Mouse (Mus musculus) intestine, embryonic 14.5 days (tissue): ENCODE results near the gene H3f3b. TPM values are rescaled to one million over a fixed set of nuclear protein-coding genes. Genes with fewer than 3 reads are reported as not detected.

Experiments
- ATAC-seq: fragments of 200-750 bp; cut with Nextera tagmentation; replicated peaks from 2 replicates; pipeline ENCODE4 v1.8.0; 2017; ENCODE audit warnings: low read depth, moderate number of reproducible peaks, moderate TSS enrichment, moderate library complexity; ENCODE audit not compliant: low FRiP score, low TSS enrichment
- DNase-seq: peaks from one replicate; pipeline ENCODE4 v3.0.0-alpha.2; 2018; ENCODE audit warnings: low spot score
- H3K27ac ChIP-seq: fragments of 300-500 bp; sonication (generic); 2 replicates; pipeline ENCODE4 v1.5.1; 2014; ENCODE audit warnings: low read depth, mild to moderate bottlenecking, control low read depth
- H3K27me3 ChIP-seq: fragments of 300-500 bp; sonication (generic); replicated peaks from 2 replicates; pipeline ENCODE4 v1.6.1; 2014; ENCODE audit warnings: low read length, control low read depth; ENCODE audit not compliant: control insufficient read depth, insufficient read depth
- H3K36me3 ChIP-seq: fragments of 300-500 bp; sonication (generic); 2 replicates; pipeline ENCODE4 v1.6.1; 2014; ENCODE audit warnings: low read length, control low read depth; ENCODE audit not compliant: control insufficient read depth, insufficient read depth
- H3K4me1 ChIP-seq: fragments of 300-500 bp; sonication (generic); replicated peaks from 2 replicates; pipeline ENCODE4 v1.6.1; 2014; ENCODE audit warnings: low read length, control low read depth, mixed read lengths; ENCODE audit not compliant: control insufficient read depth, insufficient read depth
- H3K4me2 ChIP-seq: fragments of 300-500 bp; sonication (generic); 2 replicates; pipeline ENCODE4 v1.6.1; 2014; ENCODE audit warnings: low read length
- H3K4me3 ChIP-seq: fragments of 300-500 bp; sonication (generic); 2 replicates; pipeline ENCODE4 v1.5.1; 2014; ENCODE audit warnings: low read depth, low read length, control low read depth, mixed read lengths
- H3K9ac ChIP-seq: fragments of 300-500 bp; sonication (generic); 2 replicates; pipeline ENCODE4 v1.6.1; 2014; ENCODE audit warnings: mild to moderate bottlenecking, low read length
- H3K9me3 ChIP-seq: fragments of 300-500 bp; sonication (generic); 2 replicates; pipeline ENCODE4 v1.6.1; 2016; ENCODE audit warnings: low read length, control low read depth; ENCODE audit not compliant: control insufficient read depth
- WGBS: fragments of 180-500 bp; shearing (Covaris S2); extraction: QIAGEN DNeasy Blood & Tissue Kit; methylation state at CpG from one replicate; pipeline ENCODE4 v1.1.7; 2014; 5-methylcytosine and 5-hydroxymethylcytosine counted together
- polyA plus RNA-seq: library from polyadenylated mRNA; unstranded; fragments of >200 nt; fragmentation: Nextera tagmentation; extraction: Ambion mirVana; gene quantifications from 2 replicates; pipeline ENCODE4 v1.2.1, GENCODE M21; 2014

H3f3b gene
- polyA plus RNA-seq, 1 experiment from 2014 or later, result 1,654 TPM

DNA sequence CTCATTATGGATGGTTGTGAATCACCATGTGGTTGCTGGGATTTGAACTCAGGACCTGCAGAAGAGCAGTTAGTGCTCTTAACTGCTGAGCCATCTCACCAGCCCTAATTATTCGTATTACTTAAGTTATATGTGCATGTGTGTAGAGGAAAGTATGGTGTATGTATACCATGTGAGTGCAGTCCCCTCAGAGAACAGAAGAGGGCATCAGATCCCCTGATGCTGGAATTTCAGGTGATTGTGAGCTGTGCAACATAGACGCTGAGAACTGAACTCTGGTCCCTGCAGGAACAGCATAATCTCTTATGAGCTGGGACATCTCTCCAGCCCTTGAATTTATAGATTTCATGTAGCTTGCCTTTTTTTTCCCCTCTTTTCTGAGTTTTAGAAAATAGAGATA, 14.1 kb upstream of the H3f3b start:
- DNase-seq (no peak), ATAC-seq (no peak)
- H3K9ac ChIP-seq, result no peak overlapping the region
- no peak overlapping the region for H3K27ac ChIP-seq
- H3K9me3 ChIP-seq, result no peaks in the 10 kb centered on the region
- 94% methylated on average over 2 of the region's 2 CpGs for WGBS
- no peaks in the 10 kb centered on the region for H3K27me3 ChIP-seq
- H3K4me2 ChIP-seq, result no peak overlapping the region
- no peak overlapping the region for H3K4me3 ChIP-seq
- peaks cover 49% of the 10 kb centered on the region for H3K36me3 ChIP-seq
- H3K4me1 ChIP-seq, result no peaks in the 10 kb centered on the region

DNA sequence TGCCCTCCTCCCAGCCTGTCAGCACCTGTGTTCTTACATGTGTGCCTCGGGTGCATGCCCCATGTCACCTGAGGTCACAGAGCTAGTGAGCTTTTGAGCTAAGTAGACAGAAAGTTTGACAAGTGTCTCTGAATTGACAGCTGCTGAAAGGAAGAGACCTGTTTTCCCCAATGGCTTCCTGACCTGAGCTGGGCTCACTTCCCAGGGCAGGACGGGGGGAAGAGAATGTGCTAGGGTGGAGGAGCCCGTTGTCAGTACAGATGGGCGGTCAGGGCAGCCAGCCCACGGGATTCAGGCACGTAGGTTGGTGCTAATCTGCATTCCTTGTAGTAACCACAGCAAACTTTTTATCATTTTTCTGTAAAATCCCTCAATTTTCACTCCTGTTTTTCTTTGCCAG, 12.8 kb upstream of the H3f3b start:
- Histone ChIP-seq H3K27me3 (no peaks in the 10 kb centered on the region), H3K4me2 (no peak overlapping the region), H3K4me1 (no peaks in the 10 kb centered on the region), H3K4me3 (no peak overlapping the region), H3K9me3 (no peaks in the 10 kb centered on the region), H3K9ac (no peak overlapping the region), H3K36me3 (peaks cover 42% of the 10 kb centered on the region), H3K27ac (no peak overlapping the region)
- WGBS, result 86% methylated on average over 6 of the region's 6 CpGs
- ATAC-seq (no peak), DNase-seq (no peak)

- Histone ChIP-seq H3K36me3 (peaks cover 32% of the 10 kb centered on the region), H3K9me3 (no peaks in the 10 kb centered on the region), H3K4me2 (no peak overlapping the region), H3K9ac (no peak overlapping the region), H3K4me3 (no peak overlapping the region), H3K27me3 (no peaks in the 10 kb centered on the region), H3K27ac (no peak overlapping the region), H3K4me1 (no peaks in the 10 kb centered on the region)
- 94% methylated on average over 9 of the region's 9 CpGs for WGBS
- ATAC-seq (no peak), DNase-seq (no peak)
Measured at GRCm38 (mm10) chr11:116037826-116038225, 10.1 kb upstream of the H3f3b start.

DNA sequence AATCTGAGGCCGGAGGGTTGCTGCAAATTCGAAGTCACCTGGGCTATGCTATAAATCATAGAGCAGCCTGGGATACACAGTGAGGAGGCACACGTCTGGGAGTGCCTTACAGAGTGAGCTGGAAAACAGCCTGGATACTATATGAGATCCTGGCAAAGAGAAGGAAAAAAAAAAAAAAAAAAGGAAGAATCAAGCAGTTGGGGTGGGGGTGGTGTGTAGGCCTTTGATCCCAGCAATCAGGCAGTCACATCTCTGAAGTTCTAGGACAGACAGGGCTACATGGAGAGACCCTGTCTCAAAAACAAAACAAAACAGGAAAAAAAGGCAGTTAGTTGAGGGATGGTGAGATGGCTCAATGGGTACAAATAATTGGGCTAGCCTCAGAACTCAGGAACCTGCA, 8.9 kb upstream of the H3f3b start:
- Histone ChIP-seq H3K9ac (no peak overlapping the region), H3K4me2 (no peak overlapping the region), H3K4me1 (peaks cover 2% of the 10 kb centered on the region; the same call in 1 of the 2 replicates), H3K27ac (no peak overlapping the region), H3K4me3 (no peak overlapping the region), H3K27me3 (no peaks in the 10 kb centered on the region), H3K36me3 (peaks cover 27% of the 10 kb centered on the region), H3K9me3 (no peaks in the 10 kb centered on the region)
- 76% methylated on average over 3 of the region's 3 CpGs for WGBS
- no peak for ATAC-seq
- no peak for DNase-seq

GRCm38 (mm10) chr11:116034584-116034983, 6.8 kb upstream of the H3f3b start:
- Histone ChIP-seq H3K4me3 (no peak overlapping the region), H3K36me3 (peaks cover 11% of the 10 kb centered on the region), H3K4me1 (peaks cover 11% of the 10 kb centered on the region), H3K9me3 (no peaks in the 10 kb centered on the region), H3K9ac (no peak overlapping the region), H3K4me2 (no peak overlapping the region), H3K27ac (no peak overlapping the region), H3K27me3 (no peaks in the 10 kb centered on the region)
- DNase-seq (no peak), ATAC-seq (no peak)
- 94% methylated on average over 6 of the region's 6 CpGs for WGBS

DNA sequence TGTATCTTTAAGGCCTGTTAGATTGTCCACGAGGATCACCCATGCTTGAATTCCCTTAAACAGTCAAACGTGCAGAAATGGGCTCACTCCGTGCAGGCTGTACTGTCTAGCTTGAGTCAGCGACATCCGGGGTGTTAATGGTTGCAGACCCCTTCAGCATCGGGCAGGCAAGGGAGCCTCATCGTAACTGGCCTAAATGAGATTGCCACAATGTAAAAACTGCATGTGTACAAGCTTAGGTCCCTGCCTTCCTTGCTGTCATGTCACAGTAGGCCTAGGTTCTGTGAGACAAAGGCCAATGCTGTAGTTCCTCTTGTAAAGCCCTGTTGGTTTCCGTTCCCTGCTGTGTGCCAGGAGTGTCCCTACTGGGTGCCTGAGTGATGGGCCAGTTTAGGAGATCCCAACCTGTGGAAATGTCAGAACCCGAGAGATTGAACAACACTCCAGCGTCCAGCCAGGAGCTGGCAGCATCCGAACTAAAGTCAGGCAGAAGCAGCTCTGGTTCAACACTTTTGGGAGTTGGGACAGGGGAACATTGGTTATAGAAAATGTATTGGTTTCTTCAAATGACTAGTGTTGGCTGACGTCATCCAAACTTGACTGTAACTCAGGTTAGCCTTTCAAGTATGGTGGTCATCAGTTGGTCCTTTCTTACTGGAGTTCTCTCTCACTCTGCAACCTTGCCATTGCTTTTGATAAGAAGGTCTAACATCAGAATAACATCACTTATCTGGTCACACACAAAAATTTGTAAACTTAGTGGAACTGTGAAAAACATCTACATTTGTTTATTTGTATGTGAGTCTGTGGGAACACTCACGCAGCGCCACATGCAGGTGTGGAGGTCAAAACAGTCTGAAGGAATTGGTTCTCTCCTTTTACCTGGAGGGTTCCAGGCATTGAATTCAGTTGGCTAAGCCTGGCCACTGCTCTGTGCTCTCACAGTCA, 3.4 kb upstream of the H3f3b start:
- H3K4me2 ChIP-seq, result peak overlapping the region; percentile 61
- no peaks in the 10 kb centered on the region for H3K27me3 ChIP-seq
- ATAC-seq (peak; percentile 18), DNase-seq (no peak)
- WGBS, result 24% methylated on average over 14 of the region's 14 CpGs
- H3K36me3 ChIP-seq, result no peaks in the 10 kb centered on the region
- peak overlapping the region; percentile 74 for H3K4me3 ChIP-seq
- H3K4me1 ChIP-seq, result peaks cover 12% of the 10 kb centered on the region
- H3K9me3 ChIP-seq, result no peaks in the 10 kb centered on the region
- peak overlapping the region; percentile 99 for H3K9ac ChIP-seq
- peak overlapping the region; percentile 99 for H3K27ac ChIP-seq

DNA sequence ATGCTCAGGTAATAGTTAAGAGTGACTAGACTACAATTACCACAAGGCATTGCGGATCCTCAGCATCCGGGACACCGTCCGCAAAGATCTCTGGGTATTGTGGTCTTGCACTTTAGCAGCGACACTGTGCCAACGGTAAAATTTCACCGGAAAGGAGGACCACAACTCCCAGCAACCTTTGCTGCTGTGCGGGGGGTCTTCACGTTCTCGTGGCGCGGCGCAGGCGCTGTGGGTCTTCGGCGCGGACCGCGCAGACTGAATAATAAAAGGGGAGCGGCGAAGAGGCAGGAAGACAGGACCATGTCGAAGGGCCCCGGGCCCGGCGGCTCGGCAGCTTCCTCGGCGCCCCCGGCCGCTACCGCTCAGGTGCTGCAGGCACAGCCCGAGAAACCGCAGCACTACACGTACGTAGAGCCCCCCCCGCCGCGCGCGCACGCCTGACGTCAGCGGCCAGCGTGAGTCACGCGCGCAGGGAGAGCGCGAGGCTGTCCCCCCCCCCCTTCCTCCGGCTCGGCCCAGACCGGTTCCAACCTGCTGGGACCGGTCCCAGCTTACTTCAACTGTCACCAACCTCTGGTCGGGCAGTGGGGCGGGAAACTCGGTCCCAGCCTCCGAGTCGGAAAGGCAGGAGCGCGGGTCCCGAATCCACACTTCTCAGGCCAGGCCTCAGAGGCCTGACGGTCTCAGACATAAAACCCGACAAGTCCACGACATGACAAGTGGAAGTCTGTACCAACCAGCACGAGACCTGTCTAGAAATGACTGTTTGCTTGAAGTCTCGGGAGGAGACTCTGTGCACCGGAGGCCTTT, 2.5 kb upstream of the H3f3b start, which contains the start of gene Unk:
Gene Unk (plus strand): TSS at position 235 of the 810 bp plus-strand sequence.
- peaks cover 12% of the 10 kb centered on the region for H3K4me1 ChIP-seq
- DNase-seq, result peak; percentile 98
- peak within 1 kb of the TSS; percentile 64 for H3K4me2 ChIP-seq
- peak within 1 kb of the TSS; percentile 99 for H3K27ac ChIP-seq
- H3K9ac ChIP-seq, result peak within 1 kb of the TSS; percentile 99
- no peaks in the 10 kb centered on the region for H3K27me3 ChIP-seq
- no peaks in the 10 kb centered on the region for H3K36me3 ChIP-seq
- H3K4me3 ChIP-seq, result peak within 1 kb of the TSS; percentile 74
- WGBS, result under 1% methylated on average over 67 of the region's 67 CpGs
- peak; percentile 95 for ATAC-seq
- H3K9me3 ChIP-seq, result no peaks in the 10 kb centered on the region

DNA sequence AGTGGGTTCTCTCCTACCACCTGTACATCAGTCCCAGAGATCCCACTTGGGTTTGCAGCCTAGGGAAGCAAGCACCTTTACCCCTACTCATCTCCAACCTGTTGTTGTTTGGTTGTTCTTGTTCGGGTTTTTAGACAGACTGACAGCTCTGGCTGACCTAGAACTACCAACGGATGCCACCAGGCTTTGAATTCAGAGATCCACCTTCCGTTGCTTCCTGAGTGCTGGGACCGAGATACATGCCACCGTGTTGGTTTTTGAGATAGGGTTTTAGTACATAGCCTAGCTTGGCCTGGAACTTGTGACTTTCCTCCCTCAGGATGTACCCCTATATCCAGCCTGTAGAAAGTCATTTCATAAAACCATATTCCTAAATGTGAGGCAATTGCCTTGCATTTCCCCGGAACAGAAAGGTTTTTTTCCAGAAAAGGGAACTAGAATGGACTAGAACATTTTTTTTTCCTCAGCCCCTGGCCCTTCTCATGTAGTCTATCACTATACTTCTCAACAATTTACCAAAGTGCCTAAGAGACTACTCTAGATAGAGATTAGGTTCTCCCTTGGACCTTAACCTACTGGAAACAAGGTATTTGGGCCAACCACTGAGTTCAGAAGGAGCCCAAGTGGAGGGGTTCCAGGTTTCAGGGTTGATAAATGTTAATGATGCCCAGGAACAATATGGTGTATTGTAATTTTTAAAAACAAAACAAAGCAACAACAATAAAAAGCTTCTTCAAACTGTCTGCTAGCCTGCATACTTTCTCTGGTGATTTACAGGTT, 1.5 kb upstream of the H3f3b start:
- Histone ChIP-seq H3K36me3 (no peaks in the 10 kb centered on the region), H3K4me3 (peak overlapping the region; percentile 74), H3K9me3 (no peaks in the 10 kb centered on the region), H3K4me2 (peak overlapping the region; percentile 64), H3K27me3 (no peaks in the 10 kb centered on the region), H3K9ac (peak overlapping the region; percentile 41; the same call in 1 of the 2 replicates), H3K4me1 (peaks cover 12% of the 10 kb centered on the region), H3K27ac (peak overlapping the region; percentile 54; the same call in 1 of the 2 replicates)
- WGBS, result 76% methylated on average over 6 of the region's 6 CpGs
- no peak for ATAC-seq
- DNase-seq, result no peak
